Mouse (Mus musculus): ENCODE measurements around the gene Marc1. TPM values are rescaled to one million over a fixed set of nuclear protein-coding genes. Genes with fewer than 3 reads are reported as not detected.

Gene Marc1
- polyA plus RNA-seq, 1 experiment, result 0.68 TPM

GRCm38 (mm10) chr1:184763866-184764265 is 47.2 kb downstream of the Marc1 start:
- no peaks in the 10 kb centered on the region for H3K4me1 ChIP-seq (ENCODE audit: control insufficient read depth, insufficient read depth, insufficient read length, low read length)
- 27% methylated on average over 3 of the region's 3 CpGs for WGBS
- H3K4me3 ChIP-seq (ENCODE audit: low read depth, low read length), result no peak overlapping the region
- no peak overlapping the region for H3K27ac ChIP-seq (ENCODE audit: insufficient read depth, low read depth, low read length)
- TF ChIP-seq CTCF (IDR thresholded peaks at IDR 0.05; ENCODE audit: extremely low read depth, insufficient read length, insufficient replicate concordance, low read depth, low read length) (no peak), POLR2A (IDR thresholded peaks at IDR 0.05; ENCODE audit: low read depth, low read length) (no peak)
- no peaks in the 10 kb centered on the region for H3K27me3 ChIP-seq (ENCODE audit: control insufficient read depth, insufficient read depth, low read length)
- no peaks in the 10 kb centered on the region for H3K36me3 ChIP-seq (ENCODE audit: control insufficient read depth, insufficient read depth, low read length)

- H3K4me1 ChIP-seq (ENCODE audit: control insufficient read depth, insufficient read depth, insufficient read length, low read length), result no peaks in the 10 kb centered on the region
- H3K27ac ChIP-seq (ENCODE audit: insufficient read depth, low read depth, low read length), result no peak overlapping the region
- TF ChIP-seq POLR2A (IDR thresholded peaks at IDR 0.05; ENCODE audit: low read depth, low read length) (no peak), CTCF (IDR thresholded peaks at IDR 0.05; ENCODE audit: extremely low read depth, insufficient read length, insufficient replicate concordance, low read depth, low read length) (no peak)
- WGBS, result 64% methylated on average over 5 of the region's 5 CpGs
- H3K27me3 ChIP-seq (ENCODE audit: control insufficient read depth, insufficient read depth, low read length), result no peaks in the 10 kb centered on the region
- H3K4me3 ChIP-seq (ENCODE audit: low read depth, low read length), result no peak overlapping the region
- no peaks in the 10 kb centered on the region for H3K36me3 ChIP-seq (ENCODE audit: control insufficient read depth, insufficient read depth, low read length)
These were observed 48.2 kb downstream of the Marc1 start for GRCm38 (mm10) chr1:184762941-184763340.

- WGBS, result 42% methylated on average over 4 of the region's 4 CpGs
- no peaks in the 10 kb centered on the region for H3K27me3 ChIP-seq (ENCODE audit: control insufficient read depth, insufficient read depth, low read length)
These were observed 49.1 kb downstream of the Marc1 start for GRCm38 (mm10) chr1:184761988-184762387.

GRCm38 (mm10) chr1:184752671-184753070 is 58.4 kb downstream of the Marc1 start:
- no peaks in the 10 kb centered on the region for H3K4me1 ChIP-seq (ENCODE audit: control insufficient read depth, insufficient read depth, insufficient read length, low read length)
- H3K4me3 ChIP-seq (ENCODE audit: low read depth, low read length), result no peak overlapping the region
- no peaks in the 10 kb centered on the region for H3K36me3 ChIP-seq (ENCODE audit: control insufficient read depth, insufficient read depth, low read length)
- no peaks in the 10 kb centered on the region for H3K27me3 ChIP-seq (ENCODE audit: control insufficient read depth, insufficient read depth, low read length)
- TF ChIP-seq POLR2A (IDR thresholded peaks at IDR 0.05; ENCODE audit: low read depth, low read length) (no peak), CTCF (IDR thresholded peaks at IDR 0.05; ENCODE audit: extremely low read depth, insufficient read length, insufficient replicate concordance, low read depth, low read length) (no peak)
- no peak overlapping the region for H3K27ac ChIP-seq (ENCODE audit: insufficient read depth, low read depth, low read length)
- WGBS, result 65% methylated on average over 5 of the region's 5 CpGs

More at GRCm38 (mm10) chr1:184761988-184762387, 49.1 kb downstream of the Marc1 start:
- H3K27ac ChIP-seq (ENCODE audit: insufficient read depth, low read depth, low read length), result no peak overlapping the region
- no peak overlapping the region for H3K4me3 ChIP-seq (ENCODE audit: low read depth, low read length)
- H3K4me1 ChIP-seq (ENCODE audit: control insufficient read depth, insufficient read depth, insufficient read length, low read length), result no peaks in the 10 kb centered on the region
- no peaks in the 10 kb centered on the region for H3K36me3 ChIP-seq (ENCODE audit: control insufficient read depth, insufficient read depth, low read length)
- TF ChIP-seq POLR2A (IDR thresholded peaks at IDR 0.05; ENCODE audit: low read depth, low read length) (no peak), CTCF (IDR thresholded peaks at IDR 0.05; ENCODE audit: extremely low read depth, insufficient read length, insufficient replicate concordance, low read depth, low read length) (no peak)

- Histone ChIP-seq H3K4me3 (ENCODE audit: low read depth, low read length) (no peak overlapping the region), H3K27me3 (ENCODE audit: control insufficient read depth, insufficient read depth, low read length) (no peaks in the 10 kb centered on the region), H3K27ac (ENCODE audit: insufficient read depth, low read depth, low read length) (no peak overlapping the region), H3K36me3 (ENCODE audit: control insufficient read depth, insufficient read depth, low read length) (no peaks in the 10 kb centered on the region), H3K4me1 (ENCODE audit: control insufficient read depth, insufficient read depth, insufficient read length, low read length) (no peaks in the 10 kb centered on the region)
- TF ChIP-seq POLR2A (IDR thresholded peaks at IDR 0.05; ENCODE audit: low read depth, low read length) (no peak), CTCF (IDR thresholded peaks at IDR 0.05; ENCODE audit: extremely low read depth, insufficient read length, insufficient replicate concordance, low read depth, low read length) (no peak)
- 72% methylated on average over 11 of the region's 11 CpGs for WGBS
These were observed 60.9 kb downstream of the Marc1 start for GRCm38 (mm10) chr1:184750114-184750664.

- Histone ChIP-seq H3K36me3 (ENCODE audit: control insufficient read depth, insufficient read depth, low read length) (no peaks in the 10 kb centered on the region), H3K4me1 (ENCODE audit: control insufficient read depth, insufficient read depth, insufficient read length, low read length) (no peaks in the 10 kb centered on the region), H3K4me3 (ENCODE audit: low read depth, low read length) (no peak overlapping the region), H3K27me3 (ENCODE audit: control insufficient read depth, insufficient read depth, low read length) (0 out of 2 replicates have a peak, but pooled peaks cover 3% of the 10 kb centered on the region), H3K27ac (ENCODE audit: insufficient read depth, low read depth, low read length) (0 out of 2 replicates have a peak overlapping the region, but pooled peaks have one; percentile 9)
- TF ChIP-seq POLR2A (IDR thresholded peaks at IDR 0.05; ENCODE audit: low read depth, low read length) (no peak), CTCF (IDR thresholded peaks at IDR 0.05; ENCODE audit: extremely low read depth, insufficient read length, insufficient replicate concordance, low read depth, low read length) (no peak)
- WGBS, result 56% methylated on average over 14 of the region's 14 CpGs
These were observed 62.4 kb downstream of the Marc1 start for GRCm38 (mm10) chr1:184748692-184749152.

- TF ChIP-seq CTCF (IDR thresholded peaks at IDR 0.05; ENCODE audit: extremely low read depth, insufficient read length, insufficient replicate concordance, low read depth, low read length), result peak; percentile 66; the same call in 1 of the 2 replicates
- TF ChIP-seq POLR2A (IDR thresholded peaks at IDR 0.05; ENCODE audit: low read depth, low read length), result no peak
- 5% methylated on average over 14 of the region's 14 CpGs for WGBS
These were observed 73.1 kb downstream of the Marc1 start for GRCm38 (mm10) chr1:184737876-184738479.

More at GRCm38 (mm10) chr1:184737876-184738479, 73.1 kb downstream of the Marc1 start:
- Histone ChIP-seq H3K4me1 (ENCODE audit: control insufficient read depth, insufficient read depth, insufficient read length, low read length) (no peaks in the 10 kb centered on the region), H3K27ac (ENCODE audit: insufficient read depth, low read depth, low read length) (no peak overlapping the region), H3K27me3 (ENCODE audit: control insufficient read depth, insufficient read depth, low read length) (peaks cover 33% of the 10 kb centered on the region), H3K36me3 (ENCODE audit: control insufficient read depth, insufficient read depth, low read length) (no peaks in the 10 kb centered on the region), H3K4me3 (ENCODE audit: low read depth, low read length) (no peak overlapping the region)
